Mouse (Mus musculus): ENCODE measurements around the gene Maco1.
"Not testable (repeated sequence)": the region's sequence is repeated elsewhere in the genome, so short reads cannot be mapped to it uniquely, and the experiment has no call there.

Gene Maco1

DNA sequence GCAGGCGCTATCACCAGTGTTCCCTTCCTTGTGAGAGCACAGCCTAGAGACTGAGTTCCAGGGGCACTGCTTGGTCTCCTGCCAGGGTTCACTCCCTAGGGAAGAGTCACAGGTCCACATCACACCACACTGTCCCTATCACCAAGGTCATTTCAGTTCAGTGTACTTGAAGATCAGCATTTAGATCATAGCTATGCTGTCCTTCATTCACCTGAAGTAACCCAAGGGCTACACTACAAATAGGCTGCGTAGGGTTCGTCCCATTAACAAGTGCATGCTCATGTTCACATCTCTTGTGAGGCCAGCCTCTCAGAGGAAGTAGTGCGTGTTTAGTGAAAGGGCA lies 38.9 kb downstream of the Maco1 start:
- DNase-seq (ENCODE audit: low read depth in 2 of 2, low spot score in 2 of 2) = no peak

DNA sequence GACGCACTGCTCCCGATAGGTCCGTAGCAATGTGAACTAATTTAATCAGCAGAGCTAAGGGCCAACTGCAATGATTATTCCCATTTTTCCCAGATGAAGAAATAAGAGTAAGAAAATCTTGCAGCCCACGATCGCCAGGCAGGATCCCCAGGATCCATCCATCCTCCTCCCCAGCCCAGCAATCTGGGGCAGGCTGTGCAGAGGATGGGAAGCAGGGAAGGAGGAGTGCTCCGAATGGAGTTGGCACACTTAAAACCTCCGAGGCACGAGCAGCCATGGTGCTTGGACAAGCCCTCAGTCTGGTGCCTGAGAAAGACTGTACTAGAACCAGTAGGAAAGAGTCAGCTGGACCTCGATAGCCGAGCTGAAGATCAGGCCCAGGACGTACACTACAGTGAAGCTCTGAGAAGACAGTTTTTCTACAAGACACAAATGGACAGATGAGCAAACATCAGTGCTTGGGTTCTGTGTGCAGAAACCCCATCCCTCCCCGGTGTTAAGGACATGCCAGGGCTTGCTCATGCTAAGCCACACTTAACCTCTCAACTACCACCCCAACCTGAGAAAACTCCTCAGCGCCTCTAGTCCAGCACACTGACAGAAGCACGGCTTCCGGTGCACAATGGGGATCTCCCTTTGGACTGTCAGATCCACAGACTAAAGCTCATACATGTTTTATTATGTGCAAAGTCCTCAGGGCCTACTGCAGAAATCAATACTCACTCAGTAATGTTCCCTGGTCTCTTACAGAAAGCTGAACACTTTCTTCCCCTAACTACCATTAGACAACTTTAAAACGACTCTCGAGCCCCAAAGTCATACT lies 39.5 kb downstream of the Maco1 start:
- no peak for DNase-seq (ENCODE audit: low read depth in 2 of 2, low spot score in 2 of 2)

DNA sequence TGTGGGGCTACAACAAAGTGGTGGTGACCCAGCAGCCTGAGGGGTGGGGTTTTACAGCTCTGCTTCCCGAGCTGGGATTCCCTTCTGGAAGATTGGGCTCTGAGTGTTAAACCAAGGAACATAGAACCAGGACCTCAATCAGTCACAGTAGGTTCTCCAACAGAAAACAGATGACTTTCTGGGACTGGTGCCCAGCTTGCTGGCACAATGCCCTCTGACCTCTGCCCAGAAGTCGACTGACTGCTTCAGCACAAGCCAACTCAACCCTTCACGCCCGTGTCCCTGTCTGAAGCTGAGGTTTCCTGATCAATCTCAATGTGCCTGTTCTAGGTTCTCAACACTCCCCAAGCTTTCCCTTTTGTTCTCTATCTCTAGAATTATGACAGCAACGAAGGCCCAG lies 48.4 kb downstream of the Maco1 start:
- no peak for DNase-seq (ENCODE audit: low read depth in 2 of 2, low spot score in 2 of 2)

DNA sequence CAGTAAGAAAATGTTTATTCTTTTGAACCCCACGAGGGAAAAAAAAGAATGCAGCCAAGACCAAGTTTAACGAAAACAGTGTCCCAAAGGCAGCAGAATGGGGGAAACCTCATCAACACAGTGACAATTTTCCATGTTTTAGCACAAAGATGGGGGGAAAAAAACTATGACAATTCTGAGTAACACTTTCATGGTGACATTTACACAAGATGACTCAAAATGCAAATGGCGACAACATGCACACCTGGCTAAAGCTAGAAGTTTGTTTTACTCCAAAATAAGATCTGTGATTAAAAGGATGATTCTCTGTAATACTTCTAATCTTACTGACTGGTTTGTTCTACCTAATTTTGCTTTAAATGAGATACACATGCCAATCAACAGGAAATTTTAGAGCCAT lies 50.4 kb downstream of the Maco1 start:
- DNase-seq (ENCODE audit: low read depth in 2 of 2, low spot score in 2 of 2) = no peak

DNA sequence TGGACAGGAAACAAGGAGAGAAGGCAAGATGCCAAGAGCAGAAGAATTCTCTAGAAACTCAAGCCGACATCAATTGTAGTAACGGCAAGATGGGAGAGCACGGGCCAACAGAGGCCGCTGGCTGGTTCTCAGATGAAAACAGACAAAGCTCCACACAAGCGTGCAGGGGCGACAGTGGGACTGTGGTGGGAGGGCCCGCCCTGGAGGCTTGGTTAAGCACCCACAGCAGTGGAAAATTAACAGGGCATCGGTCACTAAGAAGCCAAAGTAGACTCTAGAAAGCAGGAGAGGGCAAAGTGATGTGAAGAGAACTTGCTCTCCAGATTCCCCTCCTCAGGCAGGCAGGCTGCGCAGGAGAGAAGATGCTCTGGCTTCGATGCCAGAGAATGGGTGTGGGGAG lies 51.0 kb downstream of the Maco1 start:
- DNase-seq (ENCODE audit: low read depth in 2 of 2, low spot score in 2 of 2) = no peak

DNA sequence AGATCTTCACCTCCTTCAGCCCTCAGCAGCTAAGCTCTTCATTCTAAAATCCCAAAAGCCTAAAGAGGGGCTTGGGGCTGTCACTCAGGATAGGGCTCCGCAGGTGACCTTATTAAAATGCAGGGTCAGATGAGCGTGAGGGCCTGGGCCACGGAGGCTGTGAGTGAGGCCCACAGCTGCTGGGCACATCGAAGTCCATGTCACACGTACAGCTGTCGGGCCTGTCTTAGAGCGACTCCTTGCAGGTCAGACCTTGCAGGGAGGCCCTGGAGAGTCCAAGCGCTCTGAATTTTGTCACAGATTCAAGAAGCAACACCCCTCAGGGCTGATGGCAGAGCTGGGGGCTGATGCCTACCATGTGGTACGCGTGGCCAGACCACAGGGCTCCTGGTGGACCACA lies 52.5 kb downstream of the Maco1 start:
- DNase-seq (ENCODE audit: low read depth in 2 of 2, low spot score in 2 of 2) = no peak

DNA sequence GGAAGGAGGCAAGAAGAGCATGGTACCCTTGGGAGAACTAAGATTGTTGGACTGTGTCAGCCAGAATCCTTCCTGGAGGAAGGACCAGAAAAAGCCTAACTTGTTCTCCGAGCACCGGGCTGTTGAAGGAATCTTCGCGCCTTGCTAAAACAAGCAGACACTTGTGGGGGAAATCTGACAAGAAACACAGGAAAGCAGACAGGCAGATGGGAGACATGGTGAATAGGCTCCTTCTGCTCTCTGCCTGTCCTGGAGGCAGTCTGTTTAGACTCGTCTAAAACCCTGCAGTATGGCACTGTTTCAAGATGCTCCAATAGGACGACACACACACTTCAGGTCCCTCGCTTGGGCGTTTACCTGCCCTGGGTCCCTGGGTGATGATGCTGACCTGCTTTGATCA lies 53.0 kb downstream of the Maco1 start:
- no peak for DNase-seq (ENCODE audit: low read depth in 2 of 2, low spot score in 2 of 2)

DNA sequence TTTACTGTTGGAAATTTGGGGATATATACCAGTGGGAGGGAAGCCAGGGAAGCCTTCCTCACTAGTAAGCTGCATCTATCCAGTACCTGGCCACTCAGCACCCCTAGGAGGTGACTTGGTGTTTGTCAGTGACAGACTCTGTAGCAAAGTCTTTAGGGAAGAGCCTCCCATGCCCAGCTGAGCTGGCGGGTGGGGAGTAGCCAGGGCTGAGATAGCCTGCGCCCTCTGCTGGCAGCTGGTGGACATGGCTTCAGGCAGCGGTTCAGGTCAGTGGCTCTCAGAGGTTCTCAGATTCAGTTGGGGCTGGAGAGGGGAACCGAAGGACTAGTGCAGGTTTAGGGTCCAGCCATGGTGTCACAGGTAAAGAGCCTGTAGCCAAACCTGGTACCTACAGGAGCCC lies 53.9 kb downstream of the Maco1 start:
- peak; percentile 62 to 64 for DNase-seq (ENCODE audit: low read depth in 2 of 2, low spot score in 2 of 2)

DNA sequence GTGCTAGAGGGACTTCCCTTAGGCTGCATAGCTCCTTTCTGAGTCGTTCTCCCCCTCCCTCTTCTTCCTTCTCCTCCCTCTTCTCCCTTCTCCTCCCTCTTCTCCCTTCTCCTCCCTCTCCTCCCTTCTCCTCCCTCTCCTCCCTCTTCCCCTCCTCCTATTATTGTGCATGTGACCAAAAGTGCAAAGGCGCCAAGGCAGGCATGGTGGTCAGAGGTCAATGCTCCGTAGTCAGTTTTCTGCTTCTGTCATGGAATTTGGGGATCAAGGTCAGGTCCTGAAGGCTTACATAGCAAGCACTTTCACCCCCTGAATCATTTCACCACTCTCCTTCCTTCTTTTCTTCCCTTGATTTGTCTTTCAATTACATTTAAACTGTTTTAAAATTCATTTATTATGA lies 54.3 kb downstream of the Maco1 start:
- DNase-seq (ENCODE audit: low read depth in 2 of 2, low spot score in 2 of 2) = no peak

DNA sequence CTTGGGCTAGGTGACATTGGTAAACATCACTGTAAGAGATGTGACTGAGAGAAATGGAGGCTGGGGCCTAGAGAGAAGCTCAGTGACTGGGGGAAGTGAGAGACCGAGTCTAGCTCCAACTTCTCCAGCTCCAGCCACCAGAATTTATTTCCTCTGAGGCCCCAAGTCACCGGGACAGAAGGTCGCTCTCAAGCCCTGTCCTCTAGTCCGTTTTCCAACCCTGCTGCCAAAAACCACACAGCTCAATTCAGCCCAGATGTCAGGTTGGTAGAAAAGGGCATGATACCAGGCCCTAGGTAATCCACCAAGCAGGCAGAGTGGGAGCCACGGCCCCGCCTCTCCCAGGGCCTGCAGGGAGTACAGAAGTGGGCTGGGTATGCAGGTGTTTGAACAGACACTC lies 55.5 kb downstream of the Maco1 start:
- DNase-seq (ENCODE audit: low read depth in 2 of 2, low spot score in 2 of 2) = no peak

DNA sequence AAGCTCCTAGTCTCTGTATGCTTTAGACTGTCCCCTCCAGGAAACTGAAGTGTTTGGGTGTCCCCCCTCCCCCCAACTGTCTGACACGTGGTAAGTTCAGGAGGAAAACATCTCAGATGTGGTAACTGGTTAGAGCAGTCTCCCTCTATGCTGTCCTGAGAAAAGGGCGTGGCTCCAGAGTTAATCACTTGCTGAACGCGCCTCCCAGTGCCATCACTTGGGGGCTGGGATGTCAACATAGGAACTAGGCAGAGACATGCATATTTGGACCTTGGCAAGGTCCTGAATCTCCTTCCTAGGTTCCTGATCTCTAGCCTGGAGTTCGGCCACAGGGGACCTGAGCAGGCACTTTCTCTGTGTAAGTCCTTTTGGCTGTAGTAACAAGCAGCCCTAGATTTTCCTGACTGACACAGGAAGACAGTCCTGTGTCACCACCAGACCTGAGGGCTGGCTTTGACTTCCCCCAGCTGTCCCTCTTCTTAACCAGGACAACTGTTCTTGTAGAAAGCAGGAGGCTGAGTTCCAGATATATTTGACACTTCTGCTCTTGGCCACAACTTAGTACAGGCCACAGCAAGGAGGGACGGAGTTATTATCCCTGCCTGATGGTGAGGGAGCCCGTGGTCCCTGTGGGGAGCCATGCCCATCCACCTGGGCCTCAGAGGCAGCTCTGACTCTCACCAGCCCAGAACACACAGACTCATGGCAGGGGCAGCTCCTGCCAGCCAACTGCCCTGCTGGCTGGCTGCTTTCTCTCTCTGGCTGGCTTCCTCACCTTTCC lies 56.4 kb downstream of the Maco1 start:
- peak in 1 of 2 experiments; percentile 66 for DNase-seq (ENCODE audit: low read depth in 2 of 2, low spot score in 2 of 2)

DNA sequence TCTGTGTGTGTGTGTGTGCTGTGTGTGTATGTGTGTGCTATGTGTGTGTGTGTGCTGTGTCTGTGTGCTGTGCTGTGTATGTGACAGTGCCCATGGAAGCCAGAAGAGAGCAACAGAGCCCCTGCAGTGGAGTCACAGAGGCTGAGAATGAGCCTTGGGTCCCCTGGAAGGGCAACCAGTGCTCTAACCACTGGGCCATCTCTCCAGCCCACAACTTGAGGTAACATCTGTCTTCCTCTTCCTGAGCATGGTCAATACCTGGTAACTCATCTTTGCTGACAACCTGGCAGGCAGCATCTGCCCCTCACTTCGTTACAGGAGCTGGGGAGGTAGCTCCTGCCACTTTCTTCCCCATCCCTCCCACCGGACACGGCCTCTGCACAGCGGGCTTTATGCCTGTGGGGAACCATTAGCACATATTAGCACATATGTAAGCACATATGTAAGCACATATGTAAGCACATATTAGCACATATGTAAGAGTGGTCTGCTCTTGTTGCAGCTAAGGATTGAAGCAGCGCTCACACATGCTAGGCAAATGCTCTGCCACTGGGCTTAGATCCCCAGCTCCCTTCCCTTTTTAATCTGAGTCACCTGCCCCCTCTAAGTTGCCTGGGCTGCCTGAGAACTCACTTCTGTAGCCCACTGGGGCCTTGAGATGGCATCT lies 57.2 kb downstream of the Maco1 start:
- no peak for DNase-seq (ENCODE audit: low read depth in 2 of 2, low spot score in 2 of 2)

DNA sequence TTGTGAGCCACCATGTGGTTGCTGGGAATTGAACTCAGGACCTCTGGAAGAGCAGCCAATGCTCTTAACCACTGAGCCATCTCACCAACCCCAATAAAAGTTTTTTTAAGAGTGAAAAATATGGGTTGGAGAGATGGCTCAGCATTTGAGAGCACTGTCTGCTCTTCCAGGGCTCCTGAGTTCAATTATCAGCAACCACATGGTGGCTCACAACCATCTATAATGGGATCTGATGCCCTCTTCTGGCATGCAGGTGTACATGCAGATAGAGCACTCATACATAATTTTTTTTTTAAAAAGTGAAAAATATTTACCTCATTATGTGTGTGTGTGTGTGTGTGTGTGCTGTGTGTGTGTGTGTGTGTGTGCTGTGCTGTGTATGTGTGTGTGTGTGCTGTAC lies 58.2 kb downstream of the Maco1 start:
- not testable (repeated sequence) for DNase-seq (ENCODE audit: low read depth in 2 of 2, low spot score in 2 of 2)

DNA sequence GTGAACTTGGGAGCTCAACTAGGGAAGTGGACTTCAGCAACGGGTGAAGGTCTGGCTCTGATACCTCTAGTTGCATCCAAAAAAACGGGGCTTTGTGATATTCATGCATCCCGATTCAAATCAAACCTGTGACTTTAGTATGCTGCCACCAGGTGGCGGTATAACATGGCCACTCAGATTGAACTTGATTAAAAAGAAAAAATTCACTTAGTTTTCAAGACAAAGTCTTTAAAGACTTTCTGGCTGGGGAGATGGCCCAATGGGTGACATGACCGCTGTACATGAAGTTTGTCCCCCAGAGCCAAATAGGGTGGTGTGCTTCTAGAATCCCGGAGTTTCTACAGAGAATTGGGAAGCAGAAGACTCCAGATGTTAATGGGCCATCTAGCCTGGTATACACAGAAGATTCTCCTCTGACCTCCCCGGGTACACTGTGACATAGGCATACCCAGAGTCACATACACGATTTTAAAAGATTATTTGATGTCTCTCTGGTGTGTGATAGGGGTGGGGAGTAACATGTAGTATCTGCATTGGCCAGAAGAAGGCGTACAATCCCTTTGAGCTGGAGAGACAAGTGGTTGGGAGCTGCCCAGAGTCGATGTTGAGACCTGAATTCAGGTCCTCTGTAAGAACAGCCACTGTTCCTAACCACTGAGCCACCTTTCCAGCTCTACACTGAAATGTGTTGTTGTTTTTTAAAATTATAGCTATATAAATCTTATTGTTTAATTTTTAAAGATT lies 59.8 kb downstream of the Maco1 start:
- DNase-seq (ENCODE audit: low read depth in 2 of 2, low spot score in 2 of 2) = peak; percentile 50 to 67

DNA sequence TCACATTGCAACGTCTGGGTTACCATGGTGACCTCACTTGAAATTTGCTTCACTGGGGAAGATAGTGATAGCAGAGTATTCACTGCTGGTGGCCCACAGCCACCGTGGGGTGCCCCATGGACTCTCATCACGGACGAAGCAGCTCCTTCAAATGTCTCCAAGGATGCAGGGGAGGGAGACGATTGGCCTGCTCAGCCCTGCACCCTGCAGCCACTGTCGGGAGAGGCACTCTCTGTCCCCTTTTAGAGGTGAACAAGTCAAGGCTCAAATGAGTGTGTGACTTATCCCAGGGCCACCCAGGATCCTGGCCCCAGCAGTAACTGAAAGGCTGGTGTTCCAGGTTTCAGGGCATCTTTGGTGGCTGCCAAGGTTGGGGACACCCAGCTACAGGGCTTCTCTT lies 61.4 kb downstream of the Maco1 start:
- DNase-seq (ENCODE audit: low read depth in 2 of 2, low spot score in 2 of 2) = no peak

DNA sequence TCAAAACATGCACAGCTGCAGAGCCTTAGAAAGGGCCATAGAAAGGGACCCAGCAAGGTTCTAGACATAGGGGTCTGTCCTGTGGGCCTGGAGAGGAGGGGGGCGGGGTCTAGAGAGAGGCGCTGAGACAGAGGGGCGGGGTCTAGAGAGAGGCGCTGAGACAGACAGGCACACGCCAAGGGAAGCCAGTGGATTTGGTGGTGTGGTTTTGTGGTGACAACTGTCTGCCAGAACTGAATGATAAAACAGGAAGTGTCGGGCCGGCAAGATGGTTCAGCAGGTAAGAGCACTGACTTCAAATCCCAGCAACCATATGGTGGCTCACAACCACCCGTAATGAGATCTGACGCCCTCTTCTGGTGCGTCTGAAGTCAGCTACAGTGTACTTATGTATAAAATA lies 66.2 kb downstream of the Maco1 start:
- DNase-seq (ENCODE audit: low read depth in 2 of 2, low spot score in 2 of 2) = peak; percentile 73 to 85

DNA sequence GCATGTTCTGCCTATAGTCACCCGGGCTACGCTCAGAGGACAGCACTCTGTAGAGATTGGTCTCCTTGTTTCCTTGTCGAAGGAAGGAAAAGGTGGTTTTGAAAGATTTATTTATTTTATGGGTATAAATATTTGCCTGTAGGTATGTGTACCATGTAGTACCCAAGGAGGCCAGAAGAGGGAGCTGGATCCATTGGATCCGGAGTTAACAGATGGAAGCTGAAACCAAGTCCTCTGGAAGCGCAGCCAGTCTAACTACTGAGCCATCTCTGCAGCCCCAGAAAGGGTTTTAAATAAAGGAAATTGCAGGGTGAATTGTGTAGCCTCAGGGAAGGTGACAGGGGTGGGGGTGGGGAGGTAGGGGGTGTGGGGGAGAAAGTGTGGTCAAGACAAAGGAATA lies 68.4 kb downstream of the Maco1 start:
- DNase-seq (ENCODE audit: low read depth in 2 of 2, low spot score in 2 of 2) = peak in 1 of 2 experiments; percentile 42

DNA sequence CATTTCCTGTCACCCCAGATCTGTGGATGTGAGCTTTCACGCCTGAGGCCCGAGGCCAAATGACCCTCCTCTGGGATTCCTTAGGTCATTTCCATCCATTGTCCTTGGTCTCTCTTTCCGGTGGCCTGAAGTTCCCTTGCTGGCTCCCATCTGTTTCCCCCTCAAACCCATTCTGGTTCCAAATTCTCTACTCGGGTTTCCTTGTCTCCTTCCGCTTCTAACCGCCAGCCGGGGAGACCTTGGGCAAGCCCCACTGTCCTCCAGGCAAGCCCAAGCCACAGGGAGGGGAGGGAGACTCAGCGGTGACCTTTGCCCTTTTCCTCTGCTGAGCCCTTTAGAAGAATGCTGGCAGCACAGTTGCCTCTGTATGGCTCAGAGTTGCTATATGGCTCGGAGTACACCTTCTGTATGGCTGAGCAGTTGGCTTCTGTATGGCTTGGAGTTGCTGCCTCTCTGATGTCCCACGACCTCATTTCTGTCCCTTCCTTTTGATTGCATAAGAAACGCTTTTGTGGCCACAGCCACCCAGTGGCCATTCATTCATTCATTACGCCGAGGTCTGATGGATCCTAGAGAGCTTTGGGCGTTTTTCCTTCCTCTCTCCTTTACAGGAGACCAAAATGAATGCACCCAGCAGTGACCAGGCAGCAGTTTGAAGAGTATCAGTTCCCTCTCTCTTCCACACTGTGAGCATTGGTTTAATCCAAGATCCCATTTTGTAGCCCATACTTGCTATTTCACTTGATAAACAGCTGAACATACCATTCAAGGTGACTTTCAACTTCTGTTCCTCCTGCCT lies 73.8 kb downstream of the Maco1 start:
- DNase-seq (ENCODE audit: low read depth in 2 of 2, low spot score in 2 of 2) = no peak

DNA sequence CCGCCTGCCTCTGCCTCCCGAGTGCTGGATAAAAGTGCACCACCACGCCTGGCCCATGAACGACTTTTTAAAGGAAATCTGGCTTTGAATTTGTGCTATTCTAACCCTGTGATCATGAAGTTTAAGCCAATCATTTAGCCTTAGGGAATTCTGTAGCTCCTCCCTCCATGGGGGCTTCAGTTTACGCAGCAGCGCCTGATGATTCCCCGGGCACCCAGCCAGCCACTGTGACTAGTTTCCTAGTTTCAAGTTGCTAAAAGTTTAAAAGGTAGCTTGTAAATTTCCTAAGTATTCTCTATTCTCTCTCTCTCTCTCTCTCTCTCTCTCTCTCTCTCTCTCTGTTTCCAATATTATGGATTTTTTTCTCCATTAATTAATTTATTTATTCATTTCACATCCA lies 76.9 kb downstream of the Maco1 start:
- no peak for DNase-seq (ENCODE audit: low read depth in 2 of 2, low spot score in 2 of 2)

DNA sequence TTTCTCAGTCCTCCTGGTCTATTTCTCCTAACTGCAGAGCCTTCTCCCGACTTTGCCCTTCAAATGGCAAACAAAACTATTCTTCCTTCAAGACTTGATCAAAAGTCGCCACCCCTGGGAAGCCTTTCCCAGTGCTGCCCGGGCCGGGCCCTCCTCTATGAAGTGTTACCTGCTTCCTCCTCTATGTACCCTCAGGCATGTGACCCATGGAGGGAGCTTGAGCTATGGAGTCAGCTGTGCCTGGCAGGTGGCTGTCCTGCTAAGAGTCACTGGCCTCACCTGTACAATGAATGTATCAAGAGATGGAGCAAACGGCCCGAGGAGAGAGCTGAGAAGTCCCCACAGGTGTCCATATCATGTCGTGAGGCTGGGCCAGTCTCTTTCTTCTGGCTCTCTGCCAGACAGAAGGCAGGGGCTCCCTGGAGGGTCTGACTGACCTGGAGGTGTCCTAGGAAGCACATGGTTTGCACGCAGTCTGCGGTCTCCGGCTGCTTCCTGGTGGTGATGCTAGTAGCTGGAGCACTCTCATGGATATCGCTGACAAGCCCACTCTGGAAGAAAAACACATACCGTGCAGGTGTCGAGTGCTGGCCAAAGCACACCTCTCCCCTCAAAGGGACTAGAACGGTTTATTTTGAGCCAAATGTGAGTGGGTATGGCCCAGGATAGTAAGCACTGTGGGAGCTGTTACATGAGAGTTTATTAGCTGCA lies 77.8 kb downstream of the Maco1 start:
- DNase-seq (ENCODE audit: low read depth in 2 of 2, low spot score in 2 of 2) = no peak

Data from CD8-positive naive resting alpha-beta T cell, adult 2 months (primary cell).